Mouse (Mus musculus): Measurements from ENCODE around the gene Sipa1l2.

Gene Sipa1l2

GRCm38 (mm10) chr8:125513935-125514334 lies 55.7 kb downstream of the Sipa1l2 start:
- peak; percentile 74 for DNase-seq (ENCODE audit: low read depth, low spot score)

- no peak for DNase-seq (ENCODE audit: low read depth, low spot score)
Measured at GRCm38 (mm10) chr8:125513242-125513866, 56.3 kb downstream of the Sipa1l2 start.

DNA sequence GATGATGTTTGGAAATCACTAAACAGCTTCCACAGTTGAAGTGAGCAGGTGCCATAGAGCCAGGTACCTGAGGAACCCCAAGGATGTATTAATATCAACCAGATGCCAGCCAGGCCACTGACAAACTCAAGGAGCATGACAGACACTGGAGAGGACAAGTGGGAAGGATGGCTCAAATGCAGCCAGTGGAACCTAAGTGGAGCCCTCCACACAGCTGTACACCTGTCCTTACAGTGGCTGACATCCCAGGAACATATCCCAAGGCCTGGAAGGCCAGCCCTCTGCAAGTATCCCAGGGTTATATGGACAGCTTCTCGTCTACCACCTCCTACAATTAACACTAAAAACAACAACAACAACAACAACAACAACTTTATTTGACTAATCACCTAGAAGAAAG lies 57.0 kb downstream of the Sipa1l2 start:
- no peak for DNase-seq (ENCODE audit: low read depth, low spot score)

- no peak for DNase-seq (ENCODE audit: low read depth, low spot score)
Measured at GRCm38 (mm10) chr8:125510861-125511668, 58.5 kb downstream of the Sipa1l2 start.

- no peak for DNase-seq (ENCODE audit: low read depth, low spot score)
Measured at GRCm38 (mm10) chr8:125509776-125510175, 59.8 kb downstream of the Sipa1l2 start.

- no peak for DNase-seq (ENCODE audit: low read depth, low spot score)
Measured at GRCm38 (mm10) chr8:125509175-125509574, 60.4 kb downstream of the Sipa1l2 start.

DNA sequence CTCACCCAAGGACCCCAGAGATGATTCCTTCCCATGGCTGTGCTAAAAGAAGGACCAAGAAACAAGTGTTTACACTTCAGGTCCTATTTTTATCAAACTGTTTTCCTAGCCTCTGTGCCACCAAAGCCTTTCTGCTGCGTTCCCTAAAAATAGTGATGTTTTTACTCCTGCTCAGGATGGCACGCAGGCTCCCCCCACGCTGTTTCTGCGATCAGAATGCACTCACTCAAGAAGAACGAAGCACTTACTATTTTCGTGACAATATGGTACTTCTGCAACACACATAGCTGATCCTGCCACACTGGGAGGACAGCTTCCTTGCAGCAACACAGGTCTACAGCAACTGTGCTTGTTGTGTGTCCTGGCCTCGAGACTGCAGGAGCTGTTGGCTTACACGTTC lies 62.3 kb downstream of the Sipa1l2 start:
- DNase-seq (ENCODE audit: low read depth, low spot score) = no peak

DNA sequence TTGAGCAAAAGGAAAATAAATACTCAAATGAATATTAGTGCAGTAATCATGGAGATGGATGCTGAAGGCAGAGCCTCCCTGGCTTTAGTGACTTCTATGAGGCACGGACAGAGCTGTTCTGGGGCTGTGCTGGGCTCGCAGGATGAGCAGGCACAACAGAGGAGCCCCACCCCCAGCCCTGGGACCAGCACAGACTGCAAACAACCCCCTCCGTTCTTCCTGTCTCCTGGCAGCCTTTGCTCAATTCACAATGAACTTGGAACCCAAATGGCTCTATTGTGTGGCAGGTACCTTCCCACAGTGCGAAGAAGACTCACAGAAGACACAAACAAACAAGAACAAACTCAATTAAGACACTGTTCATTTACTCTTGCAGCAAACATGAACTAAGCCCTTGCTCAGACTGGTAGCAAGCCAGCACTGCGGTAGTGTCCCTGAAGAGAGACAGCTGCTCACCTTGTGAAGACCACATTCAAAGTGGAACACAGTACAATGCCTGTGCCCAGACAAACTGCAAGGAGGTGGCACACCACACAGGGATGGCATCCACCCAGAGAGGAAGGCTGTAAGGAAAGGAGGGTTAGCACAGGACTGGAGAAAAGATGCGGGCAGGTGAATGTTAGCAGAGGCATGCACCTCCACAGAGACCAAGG lies 64.9 kb downstream of the Sipa1l2 start:
- DNase-seq (ENCODE audit: low read depth, low spot score) = peak; percentile 60

DNA sequence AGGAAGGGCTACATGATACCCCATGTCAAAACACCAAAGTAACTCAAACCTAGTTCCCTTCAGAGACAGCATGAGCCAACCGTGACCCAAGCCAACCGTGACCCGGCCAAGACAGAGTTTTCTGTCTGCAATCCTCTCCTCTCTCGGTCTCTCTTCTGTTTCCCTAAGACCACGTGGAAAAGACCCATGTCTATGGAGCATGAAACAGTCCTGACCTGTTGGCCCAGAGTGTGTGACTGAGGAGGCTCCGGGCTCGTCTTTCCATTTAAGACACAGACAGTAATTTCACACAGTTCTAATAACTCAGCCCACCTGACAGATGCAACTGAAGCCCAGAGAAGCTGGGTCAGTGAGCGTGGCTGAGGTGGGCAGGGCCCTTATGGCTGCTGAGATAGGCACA lies 65.8 kb downstream of the Sipa1l2 start:
- DNase-seq (ENCODE audit: low read depth, low spot score) = no peak

- no peak for DNase-seq (ENCODE audit: low read depth, low spot score)
Measured at GRCm38 (mm10) chr8:125502828-125503227, 66.8 kb downstream of the Sipa1l2 start.

DNA sequence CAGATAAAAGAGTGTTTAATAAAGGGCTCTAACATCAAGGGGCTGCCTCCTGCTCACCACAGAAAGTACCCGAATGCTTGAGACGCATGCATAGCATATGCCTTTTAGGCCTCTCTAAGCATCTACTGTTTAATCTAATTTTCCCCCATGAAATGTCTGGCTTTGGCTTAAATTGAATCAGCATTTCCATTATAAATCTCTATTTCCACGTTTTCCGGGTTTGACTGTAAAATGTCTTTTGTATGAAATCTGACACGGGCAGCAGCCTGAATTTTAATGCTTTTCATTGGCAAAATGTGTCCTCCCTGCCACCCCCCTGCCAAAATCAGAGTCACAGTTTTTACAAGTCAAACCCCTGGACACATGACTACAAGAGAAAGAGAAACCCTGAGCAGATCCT lies 69.6 kb downstream of the Sipa1l2 start:
- no peak for DNase-seq (ENCODE audit: low read depth, low spot score)

GRCm38 (mm10) chr8:125498508-125498907 lies 71.1 kb downstream of the Sipa1l2 start:
- DNase-seq (ENCODE audit: low read depth, low spot score) = peak; percentile 18

- no peak for DNase-seq (ENCODE audit: low read depth, low spot score)
Measured at GRCm38 (mm10) chr8:125495545-125495944, 74.1 kb downstream of the Sipa1l2 start.

GRCm38 (mm10) chr8:125493254-125493815 lies 76.3 kb downstream of the Sipa1l2 start:
- no peak for DNase-seq (ENCODE audit: low read depth, low spot score)

DNA sequence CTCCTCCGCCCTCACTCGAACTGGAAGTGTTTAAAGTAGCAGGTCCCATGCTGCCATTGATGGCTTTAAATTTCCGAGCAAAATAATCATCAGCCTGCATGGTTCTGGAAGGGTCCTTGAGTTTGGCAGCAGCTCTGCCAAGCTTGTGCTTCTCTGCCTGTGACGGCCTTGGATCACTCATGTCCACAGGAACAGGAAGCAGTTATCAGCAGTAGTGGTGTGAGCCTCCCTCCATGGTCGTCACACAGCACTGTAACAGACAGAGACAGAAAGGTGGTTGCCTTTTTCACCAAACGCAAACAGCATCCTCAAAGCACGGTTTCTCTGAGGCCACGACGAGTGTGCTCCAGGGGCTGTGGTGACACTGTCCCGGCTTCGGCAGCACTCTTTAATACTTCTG lies 77.2 kb downstream of the Sipa1l2 start:
- no peak for DNase-seq (ENCODE audit: low read depth, low spot score)

DNA sequence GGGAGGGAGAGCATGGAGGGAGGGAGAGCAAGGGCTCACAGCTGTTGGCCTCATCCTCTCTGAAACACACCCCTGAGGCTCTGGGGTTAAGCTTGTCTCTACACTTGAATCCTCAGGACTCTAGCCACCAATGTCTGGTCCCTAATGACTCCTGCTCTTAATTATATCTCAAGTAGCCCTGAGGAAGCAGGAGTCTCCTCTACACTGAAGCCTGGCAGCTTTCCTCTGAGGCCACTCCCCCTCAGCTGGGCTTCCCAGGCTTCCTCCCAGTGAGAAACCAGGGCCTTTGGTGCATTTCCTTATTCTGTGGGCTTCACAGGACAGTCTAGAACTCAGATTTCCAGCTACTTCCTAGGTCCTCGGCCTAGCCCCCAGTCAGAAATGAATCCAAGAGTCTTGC lies 80.9 kb downstream of the Sipa1l2 start:
- DNase-seq (ENCODE audit: low read depth, low spot score) = no peak

GRCm38 (mm10) chr8:125485715-125486114 lies 83.9 kb downstream of the Sipa1l2 start:
- peak; percentile 60 for DNase-seq (ENCODE audit: low read depth, low spot score)

DNA sequence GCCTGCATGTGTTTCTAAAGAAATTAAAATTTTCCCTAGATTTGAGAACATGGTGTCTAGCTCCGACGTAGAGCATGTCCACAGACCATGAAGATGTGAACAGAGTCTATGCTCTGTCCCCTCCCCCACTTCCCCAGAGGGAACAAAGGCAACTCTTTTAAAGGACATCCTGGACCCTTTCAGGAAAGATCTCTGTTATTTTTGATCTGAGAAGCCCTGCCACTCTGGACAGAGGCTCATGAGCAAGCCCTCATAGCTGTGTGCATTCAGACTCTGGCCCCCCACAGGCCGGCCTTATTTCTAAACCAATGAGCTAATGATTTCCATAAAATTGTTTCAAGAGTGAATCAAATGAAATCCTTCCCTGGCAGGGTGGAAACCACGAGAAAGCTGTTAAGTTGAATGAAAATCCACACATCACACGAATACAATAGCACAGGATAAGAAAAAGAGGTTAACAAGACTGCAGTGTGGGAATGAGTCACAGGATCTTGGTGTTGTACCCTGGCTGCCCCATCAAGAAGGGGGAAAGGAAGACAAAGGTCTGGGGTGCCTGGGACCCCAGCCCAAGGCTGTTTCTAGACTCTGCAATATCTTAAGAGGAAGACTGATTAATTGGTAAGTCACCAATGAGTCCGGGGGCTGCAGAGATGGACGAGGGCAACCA lies 84.9 kb downstream of the Sipa1l2 start:
- no peak for DNase-seq (ENCODE audit: low read depth, low spot score)

DNA sequence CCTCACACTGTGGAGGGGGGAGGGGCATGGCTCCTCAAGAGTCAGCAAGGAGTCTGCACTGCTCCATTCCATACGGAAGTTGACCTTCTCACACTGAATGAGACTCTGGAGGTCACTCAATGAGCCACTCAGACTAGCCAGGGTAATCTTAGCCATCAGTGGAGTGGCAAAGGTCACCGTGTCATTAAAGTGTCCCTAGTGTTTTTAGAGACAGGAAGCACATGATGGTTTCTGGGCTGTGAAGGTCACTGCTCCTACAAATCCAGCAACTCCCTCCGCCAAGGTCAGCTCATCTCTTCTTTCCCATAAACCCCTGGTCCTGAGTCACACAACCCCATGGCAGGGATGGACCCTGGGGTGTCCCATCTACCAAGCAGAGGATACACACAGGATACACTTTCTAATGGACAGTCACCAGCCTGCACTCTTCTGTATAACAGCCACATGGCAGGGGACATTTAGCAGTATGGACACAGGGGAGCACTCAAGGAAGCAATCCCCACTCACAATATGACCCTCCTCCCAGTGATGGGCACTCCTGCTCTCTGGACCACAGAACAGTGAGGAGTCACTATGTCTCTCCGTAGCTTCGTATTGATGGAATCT lies 87.0 kb downstream of the Sipa1l2 start:
- DNase-seq (ENCODE audit: low read depth, low spot score) = no peak

- DNase-seq (ENCODE audit: low read depth, low spot score) = no peak
Measured at GRCm38 (mm10) chr8:125474876-125475275, 94.7 kb downstream of the Sipa1l2 start.

DNA sequence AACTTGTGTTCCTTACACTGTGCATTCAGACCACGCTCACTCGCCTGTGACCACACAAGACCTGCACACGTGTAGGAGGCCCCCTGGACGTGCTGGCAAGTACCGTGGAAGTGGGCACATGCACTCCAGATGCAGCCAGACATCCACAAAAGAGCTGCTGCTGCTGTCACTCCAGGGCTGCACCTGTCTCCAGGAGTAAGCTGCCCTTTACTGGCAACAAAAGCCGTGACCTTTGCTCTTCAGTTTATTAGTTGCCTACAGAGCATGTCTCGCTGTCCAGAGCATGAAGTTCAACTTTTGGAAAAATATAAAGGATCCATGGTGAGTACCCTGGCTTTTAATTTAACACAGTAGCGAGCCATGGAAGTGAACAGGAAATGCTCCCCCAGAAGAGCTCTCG lies 98.2 kb downstream of the Sipa1l2 start:
- DNase-seq (ENCODE audit: low read depth, low spot score) = no peak
